Comparison of ENCODE assay signal across 10 mouse cellular contexts in genomic region chr3:88291970-88292369, GRCm38 (mm10). TPM values are rescaled to one million over a fixed set of nuclear protein-coding genes. Genes with fewer than 3 reads are reported as not detected.
DNase-seq lines count a peak whose midpoint lies in the region; ATAC-seq and TF ChIP-seq lines count a peak whose summit lies in the region.
"Had no signal": no experiment of that assay in that cellular context is flagged by ENCODE, and none has a peak within 500 bp of the region (broad histone marks: within the 10 kb centered on the region; RNA-seq: fewer than 3 reads in every experiment).

No protein-coding gene starts in this region.

- TF ChIP-seq CTCF in MEL (IDR thresholded peaks at IDR 0.05 in 2 of 3, conservative IDR thresholded peaks at IDR 0.05 in 1 of 3; ENCODE audit: control insufficient read depth in 1 of 3, insufficient read depth in 1 of 3, low read depth in 2 of 3, low read length in 3 of 3, poor library complexity in 1 of 3, severe bottlenecking in 1 of 3): peak; percentile 60 to 86 (median 63)

- TF ChIP-seq EP300 in MEL (IDR thresholded peaks at IDR 0.05; ENCODE audit: low read depth in 1 of 2, low read length in 2 of 2): no peak

- peak; percentile 7 to 21 for DNase-seq in heart, postnatal 10 days
- no peak for DNase-seq in heart, adult 11 months
- DNase-seq in 3T3-L1 (ENCODE audit: low read depth, low spot score) (peak; percentile 64), MEL (ENCODE audit: low read depth, low spot score) (peak; percentile 75)
- peak; percentile 13 for DNase-seq in fibroblast of lung, adult 2 months (ENCODE audit: low read depth)
- DNase-seq in natural killer cell, adult 2 months (ENCODE audit: low spot score in 2 of 2): peak; percentile 33 to 43
- no peak for DNase-seq in frontal cortex, postnatal 10 days (ENCODE audit: low spot score in 2 of 2)

- H3K27me3 ChIP-seq in MEL (ENCODE audit: control insufficient read depth in 1 of 2, insufficient read depth in 2 of 2, low read length in 2 of 2): no peaks in the 10 kb centered on the region

- TF ChIP-seq RAD21 in MEL (IDR thresholded peaks at IDR 0.05; ENCODE audit: low read depth, low read length): no peak; the same call in 1 of the 2 replicates

- no peak overlapping the region for H3K27ac ChIP-seq in MEL (ENCODE audit: control insufficient read depth, low read depth, low read length)

- H3K9ac ChIP-seq in MEL (ENCODE audit: control insufficient read depth, low read depth, low read length, poor library complexity, severe bottlenecking): no peak overlapping the region

- no peak for ATAC-seq in activated CD4-positive, CD25-positive, alpha-beta regulatory T cell, adult 4 months

- H3K4me3 ChIP-seq in MEL (ENCODE audit: control insufficient read depth in 1 of 2, insufficient read depth in 1 of 2, low read depth in 2 of 2, low read length in 2 of 2): no peak overlapping the region

- H3K36me3 ChIP-seq in MEL (ENCODE audit: control insufficient read depth in 1 of 2, insufficient read depth in 2 of 2, low read length in 2 of 2): peaks cover 2 to 9% of the 10 kb centered on the region in 2 experiments; a peak in 3 of 4 replicates

- H3K79me2 ChIP-seq in MEL (ENCODE audit: control insufficient read depth, insufficient read depth, low read length, poor library complexity): peaks cover 5% of the 10 kb centered on the region

- intact Hi-C loops in heart, postnatal 10 days (cut with DNase I): no loop called here

- peaks cover 2% of the 10 kb centered on the region in 2 experiments; a peak in 1 of 4 replicates for H3K4me1 ChIP-seq in MEL (ENCODE audit: control insufficient read depth in 1 of 2, insufficient read depth in 2 of 2, low read length in 2 of 2)

- no peak for TF ChIP-seq POLR2A in MEL (IDR thresholded peaks at IDR 0.05; ENCODE audit: control insufficient read depth in 1 of 2, insufficient read depth in 1 of 2, low read depth in 1 of 2, low read length in 2 of 2, poor library complexity in 1 of 2)

- H3K9me3 ChIP-seq in MEL (replicated peaks; ENCODE audit: insufficient read depth, low read length): no peaks in the 10 kb centered on the region

TF ChIP-seq in MEL, 35 proteins besides CTCF, POLR2A, EP300 and RAD21:
- TF ChIP-seq KAT2A (conservative IDR thresholded peaks at IDR 0.05; ENCODE audit: low read depth, low read length): no peak
- no peak for TF ChIP-seq USF2 (IDR thresholded peaks at IDR 0.05; ENCODE audit: borderline replicate concordance in 1 of 2, insufficient read depth in 1 of 2, low read depth in 1 of 2, low read length in 2 of 2)
- no peak for TF ChIP-seq MYB (IDR thresholded peaks at IDR 0.05; ENCODE audit: low read depth, low read length)
- TF ChIP-seq ETS1 (IDR thresholded peaks at IDR 0.05; ENCODE audit: low read depth, low read length): no peak
- no peak for TF ChIP-seq RCOR1 (IDR thresholded peaks at IDR 0.05; ENCODE audit: low read depth, low read length)
- no peak for TF ChIP-seq CHD1 (IDR thresholded peaks at IDR 0.05; ENCODE audit: low read depth, low read length)
- TF ChIP-seq HCFC1 (IDR thresholded peaks at IDR 0.05; ENCODE audit: low read depth, low read length): no peak
- TF ChIP-seq MYC (IDR thresholded peaks at IDR 0.05; ENCODE audit: low read depth, low read length): peak; percentile 60; the same call in 1 of the 2 replicates
- TF ChIP-seq SMC3 (IDR thresholded peaks at IDR 0.05; ENCODE audit: low read depth, low read length): peak; percentile 55
- no peak for TF ChIP-seq ZKSCAN1 (IDR thresholded peaks at IDR 0.05; ENCODE audit: low read depth, low read length)
- TF ChIP-seq CHD2 (IDR thresholded peaks at IDR 0.05; ENCODE audit: low read length): no peak
- TF ChIP-seq E2F4 (IDR thresholded peaks at IDR 0.05; ENCODE audit: borderline replicate concordance, low read depth, low read length): no peak
- peak; percentile 33; the same call in 1 of the 2 replicates for TF ChIP-seq SIN3A (IDR thresholded peaks at IDR 0.05; ENCODE audit: low read length)
- TF ChIP-seq ZNF384 (IDR thresholded peaks at IDR 0.05; ENCODE audit: low read depth, low read length): no peak
- no peak for TF ChIP-seq MEF2A (IDR thresholded peaks at IDR 0.05; ENCODE audit: extremely low read depth, insufficient replicate concordance, low read depth, low read length, poor library complexity, severe bottlenecking)
- TF ChIP-seq MAX (IDR thresholded peaks at IDR 0.05; ENCODE audit: low read length): no peak
- no peak for TF ChIP-seq ZMIZ1 (IDR thresholded peaks at IDR 0.05; ENCODE audit: low read depth, low read length)
- no peak for TF ChIP-seq TBP (IDR thresholded peaks at IDR 0.05; ENCODE audit: low read depth, low read length)
- TF ChIP-seq NRF1 (IDR thresholded peaks at IDR 0.05; ENCODE audit: insufficient read depth, low read depth, low read length, poor library complexity, severe bottlenecking): no peak
- TF ChIP-seq TAL1 (IDR thresholded peaks at IDR 0.05; ENCODE audit: low read length): no peak
- TF ChIP-seq JUND (IDR thresholded peaks at IDR 0.05; ENCODE audit: low read depth, low read length): no peak
- TF ChIP-seq MAFK (IDR thresholded peaks at IDR 0.05; ENCODE audit: borderline replicate concordance, low read depth, low read length): no peak
- TF ChIP-seq ZC3H11A (IDR thresholded peaks at IDR 0.05; ENCODE audit: low read depth, low read length): no peak
- TF ChIP-seq MAZ (IDR thresholded peaks at IDR 0.05; ENCODE audit: low read depth, low read length): no peak
- no peak for TF ChIP-seq UBTF (IDR thresholded peaks at IDR 0.05; ENCODE audit: borderline replicate concordance, insufficient read depth, low read depth, low read length)
- no peak for TF ChIP-seq ELF1 (IDR thresholded peaks at IDR 0.05; ENCODE audit: low read depth, low read length)
- TF ChIP-seq BHLHE40 (IDR thresholded peaks at IDR 0.05; ENCODE audit: borderline replicate concordance, low read depth, low read length): no peak
- TF ChIP-seq POLR2AphosphoS5 (IDR thresholded peaks at IDR 0.05; ENCODE audit: borderline replicate concordance, low read depth, low read length): no peak
- no peak for TF ChIP-seq POLR2AphosphoS2 (IDR thresholded peaks at IDR 0.05; ENCODE audit: low read length)
- TF ChIP-seq TCF12 (IDR thresholded peaks at IDR 0.05; ENCODE audit: low read depth, low read length): 0 out of 2 replicates have a peak, but pooled peaks have one; percentile 9
- TF ChIP-seq USF1 (IDR thresholded peaks at IDR 0.05; ENCODE audit: low read depth, low read length): no peak
- no peak for TF ChIP-seq NELFE (IDR thresholded peaks at IDR 0.05; ENCODE audit: low read depth, low read length)
- no peak for TF ChIP-seq MXI1 (IDR thresholded peaks at IDR 0.05; ENCODE audit: low read depth, low read length)
TF ChIP-seq in MEL: peak in this region for 4.

RNA-seq across cellular contexts. Expression of gene Tsacc, which starts 4.8 kb away (rescaled TPM):
- 1 to 10 TPM; 4.6 to 5.6 TPM for total RNA-seq in heart, postnatal 10 days (2021)
- total RNA-seq in MEL (2012; rRNA removed): 26.7 and 34.1 TPM in 2 replicates
- 10 to 100 TPM in 1 of 2 experiments, not detected in 1; 41.1 TPM for polyA plus RNA-seq in MEL (2012; ENCODE audit: insufficient read depth in 1 of 2, insufficient read length in 2 of 2, low read depth in 1 of 2, low replicate concordance in 2 of 2, missing spikeins in 1 of 2)
- 1 to 10 TPM; 2.7 to 7.4 TPM for polyA plus RNA-seq in activated CD4-positive, CD25-positive, alpha-beta regulatory T cell, adult 4 months (2017; shearing (Covaris generic))

RNA-seq across cellular contexts. Expression of gene Cct3, which starts 4.9 kb away (rescaled TPM):
- total RNA-seq in heart, postnatal 10 days (2021): 100 to 1,000 TPM; 194 to 221 TPM
- total RNA-seq in MEL (2012; rRNA removed): 1,548 and 1,549 TPM in 2 replicates
- 1,000 to 10,000 TPM in 1 of 2 experiments, 100 to 1,000 TPM in 1; 777 to 1,271 TPM for polyA plus RNA-seq in MEL (2012; ENCODE audit: insufficient read depth in 1 of 2, insufficient read length in 2 of 2, low read depth in 1 of 2, low replicate concordance in 2 of 2, missing spikeins in 1 of 2)
- 100 to 1,000 TPM; 180 to 209 TPM for polyA plus RNA-seq in activated CD4-positive, CD25-positive, alpha-beta regulatory T cell, adult 4 months (2017; shearing (Covaris generic))

RNA-seq across cellular contexts. Expression of gene Gm38392, which starts 5.0 kb away (rescaled TPM):
- under 1 TPM in 1 of 2 experiments, not detected in 1; 0.29 TPM for total RNA-seq in heart, postnatal 10 days (2021)
- 0.39 and 0.69 TPM in 2 replicates for total RNA-seq in MEL (2012; rRNA removed)
- polyA plus RNA-seq in MEL (2012; ENCODE audit: insufficient read depth in 1 of 2, insufficient read length in 2 of 2, low read depth in 1 of 2, low replicate concordance in 2 of 2, missing spikeins in 1 of 2): under 1 TPM in 1 of 2 experiments, not detected in 1; 0.84 TPM
- not detected for polyA plus RNA-seq in activated CD4-positive, CD25-positive, alpha-beta regulatory T cell, adult 4 months (2017; shearing (Covaris generic))
- polyA plus RNA-seq: cerebellum, adult 2 months; large intestine, adult 2 months had no signal

RNA-seq across cellular contexts. Expression of gene Glmp, which starts 32.9 kb away (rescaled TPM):
- total RNA-seq in heart, postnatal 10 days (2021): 10 to 100 TPM; 86.1 to 99.6 TPM
- 47.6 and 48.3 TPM in 2 replicates for total RNA-seq in MEL (2012; rRNA removed)
- polyA plus RNA-seq in MEL (2012; ENCODE audit: insufficient read depth in 1 of 2, insufficient read length in 2 of 2, low read depth in 1 of 2, low replicate concordance in 2 of 2, missing spikeins in 1 of 2): 100 to 1,000 TPM in 1 of 2 experiments, not detected in 1; 181 TPM
- polyA plus RNA-seq in activated CD4-positive, CD25-positive, alpha-beta regulatory T cell, adult 4 months (2017; shearing (Covaris generic)): 100 to 1,000 TPM; 356 to 375 TPM

RNA-seq across cellular contexts. Expression of gene Rhbg, which starts 37.5 kb away (rescaled TPM):
- total RNA-seq in heart, postnatal 10 days (2021): not detected
- not detected in 2 replicates for total RNA-seq in MEL (2012; rRNA removed)
- not detected for polyA plus RNA-seq in MEL (2012; ENCODE audit: insufficient read depth in 1 of 2, insufficient read length in 2 of 2, low read depth in 1 of 2, low replicate concordance in 2 of 2, missing spikeins in 1 of 2)
- polyA plus RNA-seq in activated CD4-positive, CD25-positive, alpha-beta regulatory T cell, adult 4 months (2017; shearing (Covaris generic)): not detected

Comparison
In these comparisons a context has a peak if more than half of its experiments do, and no peak if none do; other contexts are left out.
1. DNase-seq: peak in heart, postnatal 10 days (2 of 2), 3T3-L1 (single experiment), MEL (single experiment), fibroblast of lung, adult 2 months (single experiment) and natural killer cell, adult 2 months (2 of 2); none in heart, adult 11 months (single experiment) and frontal cortex, postnatal 10 days (0 of 2).